Mouse (Mus musculus) hindlimb bud, embryonic 11.5 days (tissue): ENCODE results near the gene Mia2.

Experiments used
- DNase-seq: peaks from one replicate; pipeline ENCODE4 v3.0.0-alpha.2; 2012; ENCODE audit warnings: low read depth, low spot score; ENCODE audit errors: extremely low spot score

The Mia2 gene

DNA sequence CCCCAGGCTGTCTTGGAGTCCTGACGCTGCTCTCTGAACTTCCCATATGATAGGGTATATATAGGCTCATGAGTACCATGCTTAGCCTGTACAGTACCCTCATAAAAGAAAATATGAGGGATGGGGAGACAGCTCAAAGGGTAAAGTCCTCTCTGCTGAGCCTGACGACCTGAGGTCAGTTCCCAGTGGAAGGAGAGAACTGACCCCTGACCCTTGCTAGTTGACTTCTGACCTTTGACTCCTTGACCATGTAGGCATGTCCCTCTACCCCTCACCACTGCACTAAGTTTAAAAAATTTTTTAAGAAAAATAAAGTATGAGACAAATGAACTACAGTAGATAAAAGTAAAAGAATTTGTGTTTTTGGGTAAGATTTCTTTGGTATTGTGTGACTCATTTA lies 65.5 kb downstream of the Mia2 start:
- DNase-seq, result no peak

DNA sequence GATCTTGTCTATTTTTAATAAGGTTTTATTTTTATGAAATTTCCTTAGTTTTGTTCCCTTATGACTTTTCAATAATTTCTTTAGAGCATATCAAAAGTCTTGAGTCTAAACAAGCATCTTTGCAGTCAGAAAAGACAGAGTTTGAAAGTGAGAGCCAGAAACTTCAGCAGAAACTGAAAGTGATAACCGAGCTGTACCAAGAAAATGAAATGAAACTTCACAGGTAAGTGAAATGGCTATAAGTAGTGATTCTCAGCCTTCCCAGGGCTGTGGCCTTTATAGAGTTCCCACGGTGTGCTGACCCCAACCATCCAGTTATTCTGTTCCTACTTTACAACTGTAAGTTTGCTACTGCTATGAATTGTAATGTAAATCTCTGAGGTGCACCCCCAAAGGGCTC lies 67.2 kb downstream of the Mia2 start:
- DNase-seq, result no peak

- DNase-seq, result no peak
These were observed 68.9 kb downstream of the Mia2 start for GRCm38 (mm10) chr12:59164522-59164921.

GRCm38 (mm10) chr12:59166557-59166956 lies 71.0 kb downstream of the Mia2 start:
- DNase-seq, result no peak

DNA sequence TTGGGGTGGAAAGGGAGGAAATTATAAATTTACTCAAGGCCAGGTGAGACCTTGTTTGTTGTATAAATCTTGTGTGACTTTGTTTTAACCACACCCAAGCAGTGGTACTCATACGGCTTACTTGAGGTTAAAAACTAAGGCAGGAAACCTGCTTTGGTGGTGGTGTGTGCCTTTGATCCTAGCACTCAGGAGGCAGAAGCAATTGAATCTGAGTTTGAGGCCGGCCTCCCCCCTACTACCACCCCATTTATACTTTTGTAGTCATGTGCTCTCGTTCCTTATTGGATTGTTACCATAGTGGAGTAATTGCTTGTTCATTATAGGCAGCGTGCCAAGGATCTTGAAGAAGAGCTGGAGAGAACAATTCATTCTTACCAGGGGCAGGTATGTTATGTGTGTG lies 74.3 kb downstream of the Mia2 start:
- DNase-seq, result no peak

GRCm38 (mm10) chr12:59177814-59178213 lies 82.2 kb downstream of the Mia2 start:
- DNase-seq, result no peak

DNA sequence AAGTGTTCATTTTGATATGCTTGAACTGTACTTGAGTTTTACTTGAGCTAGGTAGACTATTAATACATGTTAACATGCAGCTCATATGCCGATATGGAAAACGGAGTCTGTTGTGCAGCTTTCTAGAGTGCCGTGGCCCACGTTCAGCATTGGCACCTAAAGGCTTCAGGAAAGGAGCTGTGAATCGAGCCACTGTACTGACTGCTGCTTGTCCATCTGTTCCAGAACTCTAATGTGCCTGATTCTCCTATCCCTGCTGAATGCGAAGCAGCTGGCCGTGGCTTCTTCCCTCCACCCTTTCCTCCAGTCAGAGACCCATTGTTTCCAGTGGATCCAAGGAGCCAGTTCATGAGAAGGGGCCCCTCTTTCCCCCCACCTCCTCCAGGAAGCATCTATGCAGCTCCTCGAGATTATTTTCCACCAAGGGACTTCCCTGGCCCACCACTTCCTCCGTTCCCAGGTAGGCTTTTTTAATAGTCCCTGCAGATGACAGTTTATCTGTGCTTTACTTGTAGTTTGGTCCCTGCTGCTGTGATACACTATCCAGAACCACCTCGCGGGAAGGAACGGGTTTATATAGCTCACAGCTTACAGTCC lies 92.6 kb downstream of the Mia2 start:
- no peak for DNase-seq

- no peak for DNase-seq
These were observed 98.0 kb downstream of the Mia2 start for GRCm38 (mm10) chr12:59193637-59194036.

DNA sequence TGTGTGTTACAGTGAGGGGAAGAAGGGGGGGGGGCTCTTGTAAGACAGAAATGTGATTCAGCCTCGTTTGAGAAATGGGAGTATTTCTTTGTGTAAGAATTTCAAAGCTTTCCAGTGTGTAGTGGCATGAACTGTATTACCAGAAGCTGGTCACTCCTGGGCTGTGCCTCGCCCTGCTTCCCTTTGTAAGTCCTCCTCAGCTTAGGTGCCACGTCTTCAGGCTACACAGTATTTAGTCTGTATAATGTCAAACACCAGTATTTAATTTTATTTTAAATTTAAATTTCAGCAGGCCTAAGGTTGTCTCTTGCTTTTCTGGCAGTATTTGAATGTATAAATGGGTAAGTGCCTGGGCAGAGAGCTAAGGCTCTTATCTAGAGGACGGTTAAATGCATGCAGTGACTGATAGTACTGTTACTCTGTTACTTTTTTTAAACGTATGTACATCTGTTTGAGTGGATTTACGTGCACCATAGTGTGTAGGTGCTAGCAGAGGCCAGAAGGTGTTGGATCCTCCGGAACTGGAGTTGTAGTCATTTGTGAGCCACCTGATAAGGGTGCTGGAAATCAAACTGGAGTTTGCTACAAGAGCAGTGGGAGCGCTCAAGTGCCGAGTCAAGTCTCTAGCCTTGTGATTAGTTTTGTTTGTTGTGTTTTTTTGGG lies 98.9 kb downstream of the Mia2 start:
- no peak for DNase-seq

GRCm38 (mm10) chr12:59195065-59195464 lies 99.5 kb downstream of the Mia2 start:
- no peak for DNase-seq

DNA sequence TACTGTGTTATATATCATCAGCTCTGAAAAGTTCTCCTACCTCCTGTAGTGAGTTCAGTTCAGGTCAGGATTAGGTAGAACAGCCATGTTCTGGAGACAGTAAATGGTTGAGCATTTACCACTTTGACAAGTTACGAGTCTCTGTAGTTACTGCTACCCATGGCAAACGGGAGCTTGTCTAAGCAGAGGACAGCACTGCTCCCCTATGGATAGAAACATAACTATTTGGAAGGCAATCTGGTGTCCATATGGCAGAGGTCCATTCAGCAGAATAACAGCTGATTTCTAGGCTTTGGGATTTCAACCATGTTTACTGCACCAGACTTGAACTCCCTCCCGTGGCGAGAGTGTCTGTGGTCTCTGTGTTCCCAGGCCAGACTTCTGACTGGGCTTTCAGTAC lies 100.3 kb downstream of the Mia2 start:
- no peak for DNase-seq

DNA sequence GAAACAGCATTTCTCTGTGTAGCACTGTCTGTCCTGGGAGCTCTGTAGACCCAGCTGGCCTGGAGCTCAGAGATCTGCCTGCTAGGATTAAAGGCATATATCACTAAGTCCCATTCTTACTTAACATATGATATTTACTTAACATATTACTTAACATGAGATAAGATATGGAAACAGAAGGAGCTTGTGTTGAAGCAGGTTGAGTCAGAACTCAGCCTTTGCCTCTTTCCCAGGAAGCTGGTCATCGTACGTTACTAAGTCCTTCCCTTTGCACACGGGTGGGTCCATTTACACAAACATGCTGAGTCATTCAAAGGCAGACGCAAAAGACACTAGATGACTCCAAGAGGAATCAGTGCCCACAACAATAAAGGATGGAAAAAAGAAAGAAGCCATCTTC lies 103.2 kb downstream of the Mia2 start:
- DNase-seq, result no peak

GRCm38 (mm10) chr12:59199361-59199760 lies 103.8 kb downstream of the Mia2 start:
- DNase-seq, result no peak

GRCm38 (mm10) chr12:59205571-59205970 lies 110.0 kb downstream of the Mia2 start:
- no peak for DNase-seq

GRCm38 (mm10) chr12:59206208-59206999 lies 110.8 kb downstream of the Mia2 start:
- no peak for DNase-seq

GRCm38 (mm10) chr12:59207000-59207390 lies 111.4 kb downstream of the Mia2 start:
- DNase-seq, result no peak

DNA sequence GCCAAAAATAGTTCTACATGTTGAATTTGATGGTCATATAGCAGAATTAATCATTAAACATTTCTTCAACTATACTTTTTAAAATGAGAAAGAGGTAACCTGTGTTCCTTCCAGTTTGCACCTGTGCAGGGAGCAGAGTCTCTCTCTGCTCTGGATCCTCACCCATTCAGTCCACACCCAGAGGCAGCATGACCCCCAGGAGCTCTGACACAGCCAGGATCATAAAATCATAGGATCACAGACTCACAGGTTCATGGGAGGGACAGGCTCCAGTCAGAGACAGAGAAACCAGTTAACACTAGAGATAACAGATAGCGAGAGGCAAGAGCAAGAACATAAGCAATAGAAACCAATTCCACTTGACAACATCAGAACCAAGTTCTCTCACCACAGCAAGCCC lies 112.2 kb downstream of the Mia2 start:
- no peak for DNase-seq

GRCm38 (mm10) chr12:59216176-59216575 lies 120.6 kb downstream of the Mia2 start:
- DNase-seq, result no peak

- no peak for DNase-seq
These were observed 121.2 kb downstream of the Mia2 start for GRCm38 (mm10) chr12:59216676-59217266.

DNA sequence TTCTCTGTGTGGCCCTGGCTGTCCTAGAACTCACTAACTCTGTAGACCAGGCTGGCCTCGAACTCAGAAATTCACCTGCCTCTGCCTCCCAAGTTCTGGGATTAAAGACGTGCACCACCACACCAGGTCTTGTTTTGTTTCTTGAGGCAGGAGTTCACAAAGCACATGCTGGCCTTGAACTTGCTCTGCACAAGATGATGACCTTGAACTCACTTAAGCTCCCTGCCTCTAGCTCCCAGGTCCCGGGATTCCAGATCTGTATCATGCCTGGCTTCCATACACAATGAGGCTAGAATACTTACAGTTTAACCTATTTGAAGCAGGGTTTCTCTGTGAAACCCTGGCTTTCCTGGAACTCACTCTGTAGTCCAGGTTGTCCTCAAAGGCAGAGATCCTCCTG lies 121.7 kb downstream of the Mia2 start:
- DNase-seq, result no peak

DNA sequence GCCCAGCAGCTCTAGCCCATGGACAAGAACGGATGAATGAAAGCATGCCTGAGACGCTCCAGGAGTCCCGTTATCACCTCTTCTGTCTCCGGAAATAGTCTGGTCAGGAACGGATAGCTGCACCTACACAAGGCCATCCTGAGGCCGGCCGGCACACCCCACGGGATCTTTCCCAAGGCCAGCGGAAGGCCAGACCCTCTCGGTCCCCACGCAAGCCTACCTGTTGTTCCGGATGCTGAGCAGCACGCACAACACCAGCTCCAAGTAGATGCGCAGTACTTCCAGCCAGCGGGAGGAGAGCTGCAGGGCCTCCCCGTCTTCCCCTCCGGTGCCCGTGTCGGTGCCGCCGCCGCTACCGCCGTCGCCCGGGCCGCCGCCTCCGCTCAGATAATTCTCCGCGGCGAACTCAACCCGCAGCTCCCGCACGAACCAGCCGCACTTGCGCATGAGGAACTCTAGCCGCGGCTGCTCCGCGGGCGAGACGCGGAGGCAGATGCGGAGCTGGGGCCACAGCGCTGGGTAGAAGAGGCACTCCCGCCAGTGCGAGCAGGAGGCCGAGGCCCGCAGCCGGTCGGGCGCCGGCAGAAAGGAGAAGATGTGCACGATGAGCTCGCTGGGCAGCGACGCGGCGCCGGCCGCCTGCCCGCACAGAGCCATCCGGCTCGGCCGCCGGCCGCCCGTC lies 123.2 kb downstream of the Mia2 start:
- DNase-seq, result no peak
